Mouse (Mus musculus) neural tube, embryonic 11.5 days (tissue): ENCODE data around the gene Alkbh7. TPM values are rescaled to one million over a fixed set of nuclear protein-coding genes. Genes with fewer than 3 reads are reported as not detected.

Experiments
- ATAC-seq: fragments of 200-750 bp; cut with Nextera tagmentation; 2 replicates; pipeline ENCODE4 v1.8.0; 2017; ENCODE audit warnings: moderate number of reproducible peaks, mild to moderate bottlenecking, moderate TSS enrichment, moderate library complexity; ENCODE audit not compliant: insufficient read depth, low FRiP score, low TSS enrichment
- DNase-seq: peaks from one replicate; pipeline ENCODE4 v3.0.0-alpha.2; 2015; ENCODE audit warnings: low spot score
- H3K27ac ChIP-seq: fragments of 300-500 bp; sonication (generic); 2 replicates; pipeline ENCODE4 v1.5.1; 2014; ENCODE audit warnings: low read depth, mild to moderate bottlenecking, low read length
- H3K27me3 ChIP-seq: fragments of 300-500 bp; sonication (generic); 2 replicates; pipeline ENCODE4 v1.6.1; 2014; ENCODE audit warnings: mild to moderate bottlenecking, low read length, mixed read lengths; ENCODE audit not compliant: control insufficient read depth, insufficient read depth
- H3K36me3 ChIP-seq: fragments of 300-500 bp; sonication (generic); 2 replicates; pipeline ENCODE4 v1.6.1; 2014; ENCODE audit warnings: mild to moderate bottlenecking, low read length, moderate library complexity, mixed read lengths; ENCODE audit not compliant: control insufficient read depth, insufficient read depth
- H3K4me1 ChIP-seq: fragments of 300-500 bp; sonication (generic); 2 replicates; pipeline ENCODE4 v1.6.1; 2014; ENCODE audit warnings: low read length, mixed read lengths; ENCODE audit not compliant: control insufficient read depth, insufficient read depth
- H3K4me2 ChIP-seq: fragments of 300-500 bp; sonication (generic); 2 replicates; pipeline ENCODE4 v1.6.1; 2014; ENCODE audit warnings: low read depth, mild to moderate bottlenecking, moderate library complexity
- H3K4me3 ChIP-seq: fragments of 300-500 bp; sonication (generic); 2 replicates; pipeline ENCODE4 v1.5.1; 2014; ENCODE audit warnings: low read depth, low read length
- H3K9ac ChIP-seq: fragments of 300-500 bp; sonication (generic); 2 replicates; pipeline ENCODE4 v1.6.1; 2014; ENCODE audit warnings: mild to moderate bottlenecking, low read length
- H3K9me3 ChIP-seq: fragments of 300-500 bp; sonication (generic); 2 replicates; pipeline ENCODE4 v1.6.1; 2016; ENCODE audit warnings: low read length; ENCODE audit not compliant: control insufficient read depth
- WGBS: fragments of 180-500 bp; shearing (Covaris S2); extraction: QIAGEN DNeasy Blood & Tissue Kit; methylation state at CpG from one replicate; pipeline ENCODE4 v1.1.7; 2014; 5-methylcytosine and 5-hydroxymethylcytosine counted together
- polyA plus RNA-seq: library from polyadenylated mRNA; unstranded; fragments of >200 nt; fragmentation: Nextera tagmentation; extraction: Ambion mirVana; gene quantifications from 2 replicates; pipeline ENCODE4 v1.2.1, GENCODE M21; 2014

Alkbh7 gene
- polyA plus RNA-seq, 1 experiment from 2014 or later = 37.0 TPM

DNA sequence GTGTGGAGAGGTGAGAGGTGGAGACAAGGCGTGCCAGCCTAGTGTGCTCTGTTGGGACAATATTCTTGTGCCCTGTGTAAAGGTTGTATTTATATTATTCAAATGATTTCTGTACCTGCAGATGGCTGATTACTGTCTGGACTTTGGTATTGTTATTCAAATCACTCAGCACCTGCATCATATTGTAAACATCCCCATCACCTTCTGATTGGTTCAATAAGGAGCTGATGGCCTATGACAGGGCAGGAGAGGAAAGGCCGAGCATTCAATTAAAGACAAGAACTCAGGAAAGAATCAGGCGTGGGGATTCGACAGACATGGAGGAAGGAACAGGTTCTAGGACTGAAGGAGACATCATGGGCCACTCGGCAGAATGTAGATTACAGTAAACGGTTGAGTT is 33.5 kb upstream of the Alkbh7 start:
- Histone ChIP-seq H3K27ac (no peak overlapping the region), H3K4me1 (no peaks in the 10 kb centered on the region), H3K9ac (no peak overlapping the region), H3K9me3 (no peaks in the 10 kb centered on the region), H3K36me3 (no peaks in the 10 kb centered on the region), H3K4me3 (no peak overlapping the region), H3K4me2 (no peak overlapping the region), H3K27me3 (no peaks in the 10 kb centered on the region)
- DNase-seq (no peak), ATAC-seq (no peak)
- 81% methylated on average over 6 of the region's 6 CpGs for WGBS

DNA sequence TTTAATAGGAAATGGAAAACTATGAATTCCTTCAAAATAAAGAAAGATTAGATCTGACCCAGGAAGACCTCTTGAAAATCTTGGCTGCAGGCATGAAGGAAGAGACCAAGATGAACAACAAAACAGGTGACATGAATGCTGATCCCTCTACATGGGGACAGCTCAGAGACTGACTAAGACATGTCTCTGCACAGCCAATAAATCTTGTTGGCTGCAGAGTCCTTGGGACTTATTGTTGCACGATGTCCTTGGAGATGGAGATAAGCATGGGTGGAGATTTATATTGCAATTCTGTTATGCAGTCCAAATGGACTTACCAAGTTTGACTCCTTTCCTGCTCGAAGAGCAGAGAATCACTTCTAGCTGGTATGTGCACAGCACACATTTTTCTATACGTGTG is 27.8 kb upstream of the Alkbh7 start:
- Histone ChIP-seq H3K9ac (no peak overlapping the region), H3K4me1 (no peaks in the 10 kb centered on the region), H3K4me3 (no peak overlapping the region), H3K27me3 (no peaks in the 10 kb centered on the region), H3K27ac (no peak overlapping the region), H3K9me3 (no peaks in the 10 kb centered on the region), H3K36me3 (no peaks in the 10 kb centered on the region), H3K4me2 (no peak overlapping the region)
- DNase-seq (no peak), ATAC-seq (no peak)
- 70% methylated on average over 3 of the region's 3 CpGs for WGBS

DNA sequence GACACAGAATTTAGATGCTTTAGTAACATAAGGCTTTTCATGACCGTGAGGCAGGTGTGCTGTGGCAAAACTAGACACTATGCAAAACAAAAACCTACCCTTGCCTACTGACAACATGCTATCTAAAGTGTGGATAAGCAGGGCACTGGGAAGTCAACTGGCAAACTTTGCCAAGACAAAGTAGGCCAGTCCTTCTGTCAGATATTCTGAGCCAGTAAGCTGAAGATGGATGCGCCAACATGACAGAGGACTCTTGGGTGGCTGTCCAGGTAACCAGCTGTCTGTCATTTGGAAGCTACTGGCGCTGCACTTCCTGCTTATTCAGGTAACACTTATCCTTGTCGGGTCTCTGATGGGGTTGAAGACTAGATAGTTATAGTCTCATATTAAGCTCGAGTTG is 27.1 kb upstream of the Alkbh7 start:
- WGBS = 72% methylated on average over 5 of the region's 5 CpGs
- no peaks in the 10 kb centered on the region for H3K27me3 ChIP-seq
- ATAC-seq (no peak), DNase-seq (no peak)
- no peak overlapping the region for H3K4me3 ChIP-seq
- no peak overlapping the region for H3K4me2 ChIP-seq
- H3K9ac ChIP-seq = no peak overlapping the region
- H3K27ac ChIP-seq = no peak overlapping the region
- no peaks in the 10 kb centered on the region for H3K4me1 ChIP-seq
- H3K9me3 ChIP-seq = no peaks in the 10 kb centered on the region
- H3K36me3 ChIP-seq = no peaks in the 10 kb centered on the region

DNA sequence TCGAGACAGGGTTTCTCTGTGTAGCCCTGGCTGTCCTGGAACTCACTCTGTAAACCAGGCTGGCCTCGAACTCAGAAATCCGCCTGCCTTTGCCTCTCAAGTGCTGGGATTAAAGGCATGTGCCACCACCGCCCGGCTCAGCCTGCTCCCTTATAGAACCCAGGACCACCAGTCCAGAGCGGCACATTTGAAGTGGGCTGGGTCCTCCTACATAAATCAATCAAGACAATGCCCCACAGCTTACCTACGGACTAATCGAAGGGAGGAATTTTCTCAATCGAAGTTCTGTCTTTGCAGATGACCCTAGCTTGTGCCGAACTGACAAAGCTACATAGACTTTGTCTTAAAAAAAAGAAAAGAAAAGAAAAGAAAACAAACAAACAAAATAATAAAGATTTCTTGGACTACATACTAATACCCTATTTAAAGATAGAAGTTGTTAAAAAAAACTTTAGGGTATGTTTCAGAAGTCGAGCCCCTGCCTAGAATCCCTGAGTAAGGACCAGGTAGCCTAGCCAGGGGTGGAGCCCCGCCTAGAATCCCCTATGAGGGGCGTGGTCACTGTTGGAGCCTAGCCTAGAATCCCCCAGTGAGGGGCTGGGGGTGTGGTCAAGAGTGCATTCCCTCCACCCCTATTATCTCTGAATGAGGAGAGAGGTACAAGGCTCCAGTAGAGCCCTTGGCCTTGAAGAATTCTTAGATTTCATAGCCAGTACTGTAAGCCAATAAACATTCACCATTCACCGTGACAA is 23.0 kb upstream of the Alkbh7 start:
- H3K4me1 ChIP-seq = no peaks in the 10 kb centered on the region
- no peaks in the 10 kb centered on the region for H3K27me3 ChIP-seq
- no peak overlapping the region for H3K9ac ChIP-seq
- 66% methylated on average over 13 of the region's 14 CpGs for WGBS
- H3K36me3 ChIP-seq = no peaks in the 10 kb centered on the region
- no peak for ATAC-seq
- DNase-seq = no peak
- H3K4me2 ChIP-seq = no peak overlapping the region
- no peak overlapping the region for H3K4me3 ChIP-seq
- no peak overlapping the region for H3K27ac ChIP-seq
- H3K9me3 ChIP-seq = no peaks in the 10 kb centered on the region

DNA sequence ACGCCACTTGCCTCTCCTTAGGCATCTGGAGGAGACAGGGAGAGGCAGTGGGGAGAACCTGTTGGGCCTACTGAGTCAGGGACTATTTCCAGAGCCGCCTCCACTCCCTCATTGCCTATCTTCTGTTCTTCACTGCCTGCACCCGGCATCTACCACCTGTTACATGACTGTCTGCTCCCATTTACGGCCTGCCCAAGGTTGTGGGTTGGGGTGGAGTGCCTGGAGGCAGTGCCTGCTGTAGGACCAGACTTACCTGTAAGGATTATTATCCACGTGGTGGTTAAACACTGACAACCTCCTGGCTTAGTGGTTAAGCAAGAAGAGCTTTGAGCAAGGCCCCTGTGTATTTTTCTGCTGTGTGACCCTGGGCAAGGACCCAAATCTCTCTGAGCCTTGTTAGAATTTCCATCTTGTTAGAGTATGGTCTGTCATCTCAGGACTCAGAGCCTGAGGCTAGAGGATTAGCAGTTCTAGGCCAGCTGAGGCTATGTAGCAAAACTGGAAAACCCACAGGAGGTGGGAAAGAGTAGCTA is 22.4 kb upstream of the Alkbh7 start:
- H3K4me3 ChIP-seq = no peak overlapping the region
- ATAC-seq = no peak
- H3K4me2 ChIP-seq = no peak overlapping the region
- no peaks in the 10 kb centered on the region for H3K27me3 ChIP-seq
- no peak for DNase-seq
- H3K4me1 ChIP-seq = no peaks in the 10 kb centered on the region
- no peaks in the 10 kb centered on the region for H3K36me3 ChIP-seq
- WGBS = 80% methylated on average over 5 of the region's 5 CpGs
- no peak overlapping the region for H3K27ac ChIP-seq
- no peaks in the 10 kb centered on the region for H3K9me3 ChIP-seq
- no peak overlapping the region for H3K9ac ChIP-seq

DNA sequence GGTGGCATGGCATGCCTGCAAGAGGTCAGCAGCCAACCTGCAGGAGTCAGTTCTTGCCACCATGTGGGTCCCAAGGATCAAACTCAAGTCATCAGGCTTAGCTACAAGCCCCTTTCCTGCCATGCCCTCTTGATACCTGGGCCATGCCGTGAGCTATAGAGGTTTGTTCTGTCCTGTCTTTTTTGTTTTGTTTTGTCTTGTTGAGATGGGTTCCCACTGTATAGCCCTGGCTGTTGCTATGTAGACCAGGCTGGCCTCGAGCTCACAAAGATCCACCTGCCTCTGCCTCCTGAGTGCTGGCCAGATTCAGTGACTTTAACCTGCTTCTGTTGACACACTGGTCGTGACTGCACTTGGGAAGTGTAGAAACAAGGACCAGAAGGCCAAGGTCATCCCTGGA is 21.7 kb upstream of the Alkbh7 start:
- Histone ChIP-seq H3K27me3 (no peaks in the 10 kb centered on the region), H3K4me1 (no peaks in the 10 kb centered on the region), H3K4me3 (no peak overlapping the region), H3K9ac (no peak overlapping the region), H3K27ac (no peak overlapping the region), H3K9me3 (no peaks in the 10 kb centered on the region), H3K4me2 (no peak overlapping the region), H3K36me3 (no peaks in the 10 kb centered on the region)
- WGBS = 78% methylated on average over 3 of the region's 3 CpGs
- ATAC-seq = no peak
- DNase-seq = no peak

DNA sequence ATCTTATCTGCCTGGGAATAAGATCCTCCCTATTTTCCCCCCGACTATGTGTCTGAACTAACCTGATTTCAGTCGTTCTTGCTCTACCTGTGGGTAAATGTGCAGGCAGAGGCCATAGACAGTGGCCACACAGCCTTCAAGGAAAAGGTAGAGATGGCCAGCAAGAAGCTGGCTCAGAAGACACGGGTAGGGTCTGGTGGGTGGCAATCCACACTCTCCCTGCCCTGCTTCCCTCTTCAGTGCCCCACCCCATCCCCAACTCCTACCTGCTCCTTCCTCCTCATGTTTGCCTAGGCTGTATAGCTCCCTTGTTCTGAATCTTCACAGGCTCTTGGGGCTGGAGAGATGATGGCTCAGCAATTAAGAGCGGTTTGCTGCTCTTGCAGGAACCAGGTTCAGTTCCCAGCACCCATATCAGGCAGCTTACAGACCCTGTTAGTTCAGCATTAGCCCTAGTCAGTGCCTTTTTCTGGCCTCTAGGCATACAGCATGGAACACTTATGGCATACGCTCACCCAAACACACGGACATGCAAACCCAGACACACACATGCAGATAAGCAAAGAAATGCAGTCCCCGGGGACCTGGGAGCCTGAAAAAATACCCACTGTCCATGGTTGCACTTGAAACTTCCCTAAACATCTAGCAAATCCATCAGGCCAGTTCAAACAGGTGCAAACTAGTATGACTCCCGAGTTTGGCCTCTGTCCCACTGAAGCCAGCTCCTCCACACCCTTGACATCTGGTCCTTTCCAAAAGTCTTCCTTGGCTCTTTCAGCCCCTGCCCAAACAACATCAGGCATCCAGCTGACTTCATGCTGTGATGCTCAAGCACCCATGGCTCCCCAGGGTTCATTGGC is 20.4 kb upstream of the Alkbh7 start:
- Histone ChIP-seq H3K4me3 (no peak overlapping the region), H3K4me2 (no peak overlapping the region), H3K27me3 (no peaks in the 10 kb centered on the region), H3K9ac (no peak overlapping the region), H3K36me3 (no peaks in the 10 kb centered on the region), H3K4me1 (no peaks in the 10 kb centered on the region), H3K9me3 (no peaks in the 10 kb centered on the region), H3K27ac (no peak overlapping the region)
- WGBS = 86% methylated on average over 8 of the region's 8 CpGs
- ATAC-seq = no peak
- DNase-seq = no peak

DNA sequence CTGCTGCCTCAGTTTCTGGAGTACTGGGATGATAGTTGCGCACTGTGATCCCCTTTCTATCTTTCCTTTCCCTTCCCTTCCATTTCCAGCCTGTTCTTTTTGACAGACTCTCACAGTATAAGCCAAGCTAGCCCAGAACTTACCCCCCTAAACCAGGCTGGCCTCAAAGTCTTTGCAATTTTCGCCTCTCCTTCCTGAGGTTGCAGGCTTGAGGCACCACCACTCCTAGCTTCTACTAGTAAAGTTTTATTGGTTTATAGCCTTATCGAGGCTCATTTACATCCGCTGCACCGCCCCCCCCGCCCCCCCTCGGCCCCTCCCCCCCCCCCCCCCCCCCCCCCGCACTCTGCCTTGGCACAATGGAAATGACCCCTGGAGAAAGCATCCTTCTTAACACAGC is 17.6 kb upstream of the Alkbh7 start:
- Histone ChIP-seq H3K36me3 (no peaks in the 10 kb centered on the region), H3K4me3 (no peak overlapping the region), H3K27ac (no peak overlapping the region), H3K27me3 (no peaks in the 10 kb centered on the region), H3K9ac (no peak overlapping the region), H3K9me3 (no peaks in the 10 kb centered on the region), H3K4me1 (no peaks in the 10 kb centered on the region), H3K4me2 (no peak overlapping the region)
- WGBS = 13% methylated on average over 7 of the region's 8 CpGs
- no peak for DNase-seq
- no peak for ATAC-seq
